Mouse (Mus musculus) induced T-regulatory cell, adult 2 months (primary cell): ENCODE results near the gene Serpinb9f.
"Not testable (repeated sequence)": the region's sequence is repeated elsewhere in the genome, so short reads cannot be mapped to it uniquely, and the experiment has no call there.

ENCODE experiments used
- DNase-seq: peaks from one replicate; pipeline ENCODE4 v3.0.0-alpha.2; 2012; ENCODE audit warnings: low read depth

Serpinb9f gene

GRCm38 (mm10) chr13:33323777-33324176, at the start of gene Serpinb9f:
Gene Serpinb9f (plus strand): TSS chr13:33324077.
- not testable (repeated sequence) for DNase-seq

- DNase-seq: not testable (repeated sequence)
Observed at GRCm38 (mm10) chr13:33308631-33309030, 15.2 kb upstream of the Serpinb9f start.

GRCm38 (mm10) chr13:33356666-33357065, 32.8 kb downstream of the Serpinb9f start:
- DNase-seq: not testable (repeated sequence)
